Mouse (Mus musculus): ENCODE measurements at regions not wholly inside any gene's neighbourhood (a gene's known extent, or its start where the extent isn't known, plus 50 kb on each side); places are given as distances from the start of the nearest gene placed in this dataset.

DNA sequence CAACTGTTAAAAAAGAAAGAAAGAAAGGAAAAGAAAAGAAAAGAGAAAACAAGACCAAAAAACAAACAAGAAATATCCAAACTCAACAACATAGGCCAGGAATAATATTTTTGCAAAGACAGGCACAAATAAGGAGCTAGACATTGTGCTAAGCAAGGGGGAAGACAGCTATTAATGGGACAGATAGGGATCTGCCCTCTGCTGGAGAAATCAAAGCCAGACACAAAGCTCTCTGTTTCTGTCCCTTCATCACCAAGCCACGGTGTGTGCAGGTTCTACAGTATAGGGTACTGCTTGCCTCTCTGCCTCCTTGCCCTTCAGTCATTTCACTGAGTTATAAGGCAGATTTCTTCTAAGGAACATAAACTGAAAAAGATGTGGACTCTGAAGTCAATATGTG is 57.8 kb upstream of the Chchd3 start:
- ATAC-seq (replicated peaks; ENCODE audit: poor library complexity) = no peak

DNA sequence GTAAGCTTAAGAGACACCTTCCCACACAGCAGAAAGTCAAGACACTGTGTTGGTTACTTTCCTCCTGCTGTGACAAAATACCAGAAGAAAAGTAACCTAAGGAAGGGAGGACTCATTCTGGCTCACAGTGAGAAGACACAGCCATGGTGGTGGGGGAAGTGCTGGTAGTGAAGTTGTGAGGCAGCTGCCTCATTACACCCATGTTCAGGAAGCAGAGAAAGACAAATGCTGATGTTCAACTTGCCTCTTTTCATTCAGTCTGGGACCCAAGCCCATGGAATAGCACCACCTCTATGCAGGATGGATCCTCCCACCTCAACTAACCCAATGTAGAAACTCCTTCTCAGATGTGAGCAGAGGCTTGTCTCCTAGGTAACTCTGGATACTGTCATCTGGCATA is 60.5 kb upstream of the Chchd3 start:
- no peak for ATAC-seq (replicated peaks; ENCODE audit: poor library complexity)

DNA sequence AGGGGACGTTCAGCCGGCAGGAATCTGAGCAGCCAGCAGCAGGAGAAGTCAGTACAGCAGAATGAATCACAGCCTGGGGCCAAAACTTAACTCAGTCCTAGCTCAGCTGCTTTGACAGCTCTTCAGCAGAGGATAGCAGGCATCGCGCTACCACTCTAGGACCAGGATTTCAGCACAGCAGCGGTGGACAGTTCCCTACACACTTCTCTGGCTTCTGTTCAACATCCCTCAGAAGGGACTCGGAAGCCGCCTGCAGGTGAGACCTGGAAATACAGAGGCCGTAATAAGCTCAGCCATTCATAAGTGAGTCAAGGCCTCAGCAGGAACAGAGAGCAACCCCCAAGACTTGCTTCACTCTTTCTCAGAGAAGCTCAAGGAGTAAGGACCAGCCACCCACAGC is 66.5 kb upstream of the Chchd3 start:
- ATAC-seq (replicated peaks; ENCODE audit: poor library complexity) = peak; percentile 100

DNA sequence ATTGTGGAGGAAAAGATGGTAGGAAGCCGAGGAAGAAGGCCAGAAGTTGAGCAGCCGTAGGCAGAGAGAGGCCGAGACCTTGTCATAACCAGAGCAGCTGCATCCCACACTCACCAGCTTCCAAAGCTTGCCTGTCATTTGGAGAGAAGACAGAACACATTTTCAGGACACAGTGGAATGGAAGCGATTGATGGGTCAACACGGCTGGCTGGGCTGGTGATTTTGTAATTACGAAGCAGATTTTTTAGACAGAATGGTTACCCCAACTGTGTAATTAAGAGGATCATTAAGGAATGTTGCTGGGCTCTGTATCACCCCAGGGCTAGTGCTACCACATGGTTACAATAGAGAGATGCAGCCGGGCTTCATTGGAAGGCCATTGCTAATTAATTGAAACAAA is 76.8 kb upstream of the Chchd3 start:
- no peak for ATAC-seq (replicated peaks; ENCODE audit: poor library complexity)

DNA sequence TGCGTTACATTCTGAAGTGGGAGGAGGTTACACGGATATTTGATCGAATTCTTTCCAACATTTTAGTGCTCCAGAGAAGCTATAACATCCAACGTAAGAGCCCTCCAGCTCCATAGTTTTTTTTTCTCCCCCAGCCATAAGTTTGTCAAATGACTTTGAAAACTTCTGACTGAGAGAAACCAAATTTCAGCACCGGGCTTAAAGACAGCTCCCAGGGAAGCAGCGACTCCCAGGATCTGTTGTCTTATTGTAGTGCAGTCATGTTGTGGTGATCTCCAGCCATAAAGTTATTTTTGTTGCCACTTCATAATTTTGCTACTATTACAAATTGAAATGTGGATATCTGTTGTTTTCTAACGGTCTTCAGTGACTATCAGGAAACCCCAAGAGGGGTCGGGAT is 77.8 kb upstream of the Chchd3 start:
- ATAC-seq (replicated peaks; ENCODE audit: poor library complexity) = no peak

DNA sequence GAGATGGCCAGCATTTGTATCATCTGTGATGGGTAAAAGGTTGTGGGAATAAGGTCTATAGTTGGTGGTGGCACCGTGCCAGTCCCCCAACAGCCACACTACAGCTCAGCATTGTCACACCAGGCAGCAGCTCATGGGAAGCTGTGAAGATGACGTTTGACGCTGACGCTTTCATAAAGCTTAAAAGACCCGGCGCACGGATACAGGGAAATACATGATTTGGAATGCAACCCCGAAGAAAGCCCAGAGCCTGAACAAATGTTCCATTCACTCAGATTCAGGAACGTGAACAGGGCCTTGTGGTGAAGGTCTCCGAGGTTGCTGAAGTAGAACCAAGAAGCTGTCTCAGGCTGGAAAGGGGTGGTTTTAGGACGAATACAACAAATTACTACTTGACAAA is 82.4 kb upstream of the Exoc4 start:
- ATAC-seq (replicated peaks; ENCODE audit: poor library complexity) = no peak

DNA sequence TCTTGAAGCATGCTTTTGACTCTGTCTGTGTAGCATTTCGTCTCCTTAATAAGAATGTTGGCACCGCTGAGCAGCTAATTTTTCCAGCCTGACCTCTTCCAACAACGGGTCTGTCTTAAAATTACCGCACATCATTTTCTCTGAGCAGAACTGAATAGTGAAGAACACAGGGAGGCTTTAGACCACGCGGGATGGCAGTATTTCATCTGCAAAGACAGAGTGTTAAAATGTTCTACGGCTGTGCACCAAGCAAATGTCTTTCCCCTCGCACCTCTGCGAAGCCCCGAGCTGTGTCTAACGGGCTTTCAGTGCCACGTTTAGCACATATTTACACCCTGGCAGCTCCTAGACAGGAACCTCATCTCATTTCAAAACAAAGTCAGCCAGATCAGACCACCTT is 75.3 kb upstream of the Exoc4 start:
- ATAC-seq (replicated peaks; ENCODE audit: poor library complexity) = no peak

DNA sequence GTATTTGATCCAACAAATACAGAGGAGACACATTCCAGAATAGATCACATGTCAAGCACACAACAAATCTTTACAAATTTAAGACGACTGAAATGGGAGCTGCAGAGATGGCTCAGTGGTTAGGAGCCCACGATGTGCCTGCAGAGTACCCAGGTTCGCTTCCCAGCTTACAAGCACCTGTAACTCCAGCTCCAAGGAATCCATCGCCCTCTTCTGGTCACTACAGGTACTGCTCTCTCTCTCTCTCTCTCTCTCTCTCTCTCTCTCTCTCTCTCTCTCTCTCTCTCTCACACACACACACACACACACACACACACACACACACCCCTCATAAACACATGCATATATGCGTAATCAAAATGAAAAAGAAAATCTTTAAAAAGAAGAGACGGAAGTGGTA is 74.3 kb upstream of the Exoc4 start:
- ATAC-seq (replicated peaks; ENCODE audit: poor library complexity) = no peak

DNA sequence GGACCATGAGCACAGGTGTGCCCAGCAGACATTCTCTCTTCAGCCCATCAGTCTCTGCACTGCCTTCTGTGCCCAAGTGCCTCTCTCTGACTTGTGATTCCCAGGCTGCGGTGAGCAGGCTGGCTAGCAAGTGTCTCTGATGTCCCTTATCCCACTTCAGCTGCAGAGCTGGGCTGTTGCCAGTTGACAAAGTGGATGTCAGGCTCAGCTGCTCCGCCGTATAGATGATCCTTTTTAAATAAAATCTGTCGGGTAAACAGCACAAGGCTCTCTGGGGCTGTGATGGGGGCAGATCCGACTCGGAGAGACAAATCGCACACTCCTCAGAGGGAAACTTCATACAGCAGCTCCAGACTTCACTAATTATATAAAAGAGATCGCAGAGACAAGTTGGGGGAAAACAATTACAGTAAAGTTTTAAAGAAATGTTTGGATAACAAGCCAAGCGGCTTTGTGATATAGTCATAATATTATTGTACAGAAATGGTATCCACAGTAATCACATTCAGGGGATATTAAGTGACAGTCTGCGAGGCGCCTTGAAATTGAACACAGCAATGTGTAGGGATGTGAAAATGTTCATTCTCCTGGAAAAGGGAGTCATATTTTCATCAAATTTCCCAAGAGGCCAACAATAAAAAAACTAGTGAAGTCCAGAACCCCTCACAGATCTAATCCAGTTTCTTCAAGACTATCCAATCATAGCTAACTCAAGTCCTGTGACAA is 59.2 kb upstream of the Exoc4 start:
- ATAC-seq (replicated peaks; ENCODE audit: poor library complexity) = no peak

DNA sequence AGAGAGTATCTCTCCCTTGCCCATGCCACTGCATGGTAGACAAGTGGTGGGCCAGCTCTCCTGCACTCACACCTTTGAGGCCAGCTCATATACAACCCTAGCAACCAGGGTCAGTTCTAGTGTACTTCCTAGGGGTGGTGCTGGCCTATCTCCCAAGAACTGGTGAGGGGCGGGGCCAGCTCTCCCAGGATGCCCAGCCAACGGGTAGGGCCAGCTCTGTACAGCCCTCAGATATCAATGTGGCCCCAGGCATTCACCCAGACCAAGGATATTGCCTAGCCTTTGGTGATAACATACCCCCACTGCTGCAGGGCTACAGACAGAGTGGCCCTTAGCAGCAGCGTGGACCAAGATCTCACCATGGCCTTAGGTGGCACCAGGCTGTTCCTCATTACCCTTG is 55.1 kb upstream of the Exoc4 start:
- ATAC-seq (replicated peaks; ENCODE audit: poor library complexity) = peak; percentile 77

Measured in megakaryocyte progenitor cell, adult 5-6 weeks (primary cell).